Mouse (Mus musculus) liver, adult 2 months (tissue): ENCODE data around the gene Mrpl58. TPM values are rescaled to one million over a fixed set of nuclear protein-coding genes. Genes with fewer than 3 reads are reported as not detected.

Source experiments
- DNase-seq: peaks from one replicate; pipeline ENCODE4 v3.0.0-alpha.2; 2011; ENCODE audit warnings: low read depth, low spot score; ENCODE audit errors: extremely low read depth
- H3K27ac ChIP-seq: fragments of 200-500 bp; replicated peaks from 2 replicates; pipeline ENCODE4 v1.5.1; 2012; ENCODE audit warnings: low read depth, mild to moderate bottlenecking, control low read depth, inconsistent platforms, low read length; ENCODE audit not compliant: insufficient read depth
- H3K27me3 ChIP-seq: fragments of 200-500 bp; 2 replicates; pipeline ENCODE4 v1.6.1; 2012; ENCODE audit warnings: mild to moderate bottlenecking, moderate library complexity, low read length, inconsistent platforms; ENCODE audit not compliant: control insufficient read depth, insufficient read depth
- H3K36me3 ChIP-seq: fragments of 200-500 bp; 2 replicates; pipeline ENCODE4 v1.6.1; 2012; ENCODE audit warnings: low read length, inconsistent platforms; ENCODE audit not compliant: control insufficient read depth, insufficient read depth
- H3K4me1 ChIP-seq: fragments of 200-500 bp; 2 replicates; pipeline ENCODE4 v1.6.1; 2011; ENCODE audit warnings: low read length; ENCODE audit not compliant: control insufficient read depth, insufficient read depth
- H3K4me3 ChIP-seq: fragments of 200-500 bp; 2 replicates; pipeline ENCODE4 v1.5.1; 2011; ENCODE audit warnings: low read depth, mild to moderate bottlenecking, control low read depth, low read length, moderate library complexity; ENCODE audit not compliant: insufficient read depth
- H3K79me2 ChIP-seq: fragments of 200-500 bp; 2 replicates; pipeline ENCODE4 v1.6.1; 2012; ENCODE audit warnings: inconsistent platforms, mild to moderate bottlenecking, low read length, moderate library complexity; ENCODE audit not compliant: control insufficient read depth, insufficient read depth
- H3K9ac ChIP-seq: fragments of 200-500 bp; 2 replicates; pipeline ENCODE4 v1.6.1; 2012; ENCODE audit warnings: low read depth, mild to moderate bottlenecking, control low read depth, inconsistent platforms, low read length
- CTCF ChIP-seq: fragments of 200-500 bp; IDR thresholded peaks from 2 replicates; pipeline ENCODE4 v1.5.1; 2011; ENCODE audit warnings: low read depth, low read length, control low read depth
- POLR2A ChIP-seq: fragments of 200-500 bp; IDR thresholded peaks from 2 replicates; pipeline ENCODE4 v1.6.1; 2011; ENCODE audit warnings: low read length, control low read depth; ENCODE audit not compliant: insufficient read depth; ENCODE audit errors: extremely low read depth
- WGBS: fragments of 180-500 bp; shearing (Covaris S2); methylation state at CpG from one replicate; pipeline ENCODE4 v1.1.7; 2018; 5-methylcytosine and 5-hydroxymethylcytosine counted together
- polyA plus RNA-seq: library from polyadenylated mRNA; depleted of rRNA; stranded (reverse); fragments of >200 nt; gene quantifications from 2 replicates; pipeline ENCODE4 v1.2.3, GENCODE M21; 2012
- total RNA-seq: library from RNA; depleted of rRNA; stranded (reverse); fragments of >200 nt; gene quantifications from 2 replicates; pipeline ENCODE4 v1.2.3, GENCODE M21; 2014

The Mrpl58 gene
- total and polyA plus RNA-seq, 2 experiments, result 67.2 to 70.0 TPM

- no peak overlapping the region for H3K4me3 ChIP-seq
- H3K27me3 ChIP-seq, result no peaks in the 10 kb centered on the region
- H3K79me2 ChIP-seq, result no peaks in the 10 kb centered on the region
- TF ChIP-seq CTCF, result no peak
- no peak for TF ChIP-seq POLR2A
- H3K36me3 ChIP-seq, result peaks cover 12% of the 10 kb centered on the region; the same call in 1 of the 2 replicates
- H3K9ac ChIP-seq, result no peak overlapping the region
- peak overlapping the region; percentile 79 for H3K27ac ChIP-seq
- 21% methylated on average over 4 of the region's 4 CpGs for WGBS
- H3K4me1 ChIP-seq, result peaks cover 43% of the 10 kb centered on the region
- DNase-seq, result peak; percentile 99
Measured at GRCm38 (mm10) chr11:115432814-115433213, 29.3 kb downstream of the Mrpl58 start.

- Histone ChIP-seq H3K4me1 (peaks cover 42% of the 10 kb centered on the region), H3K9ac (peak overlapping the region; percentile 21; the same call in 1 of the 2 replicates), H3K27ac (peak overlapping the region; percentile 79), H3K79me2 (no peaks in the 10 kb centered on the region), H3K27me3 (no peaks in the 10 kb centered on the region), H3K36me3 (peaks cover 12% of the 10 kb centered on the region; the same call in 1 of the 2 replicates), H3K4me3 (no peak overlapping the region)
- 52% methylated on average over 6 of the region's 6 CpGs for WGBS
- peak; percentile 32 for DNase-seq
- TF ChIP-seq CTCF (no peak), POLR2A (no peak)
Measured at GRCm38 (mm10) chr11:115433342-115433741, 29.8 kb downstream of the Mrpl58 start.

GRCm38 (mm10) chr11:115435596-115436337 is 32.2 kb downstream of the Mrpl58 start:
- no peak for TF ChIP-seq POLR2A
- no peak for TF ChIP-seq CTCF
- Histone ChIP-seq H3K27ac (no peak overlapping the region), H3K27me3 (no peaks in the 10 kb centered on the region), H3K36me3 (no peaks in the 10 kb centered on the region; the same call in 1 of the 2 replicates), H3K4me3 (peak overlapping the region; percentile 18; the same call in 1 of the 2 replicates), H3K4me1 (peaks cover 42% of the 10 kb centered on the region), H3K9ac (peak overlapping the region; percentile 56), H3K79me2 (no peaks in the 10 kb centered on the region)
- 7% methylated on average over 31 of the region's 31 CpGs for WGBS
- DNase-seq, result peak; percentile 34

DNA sequence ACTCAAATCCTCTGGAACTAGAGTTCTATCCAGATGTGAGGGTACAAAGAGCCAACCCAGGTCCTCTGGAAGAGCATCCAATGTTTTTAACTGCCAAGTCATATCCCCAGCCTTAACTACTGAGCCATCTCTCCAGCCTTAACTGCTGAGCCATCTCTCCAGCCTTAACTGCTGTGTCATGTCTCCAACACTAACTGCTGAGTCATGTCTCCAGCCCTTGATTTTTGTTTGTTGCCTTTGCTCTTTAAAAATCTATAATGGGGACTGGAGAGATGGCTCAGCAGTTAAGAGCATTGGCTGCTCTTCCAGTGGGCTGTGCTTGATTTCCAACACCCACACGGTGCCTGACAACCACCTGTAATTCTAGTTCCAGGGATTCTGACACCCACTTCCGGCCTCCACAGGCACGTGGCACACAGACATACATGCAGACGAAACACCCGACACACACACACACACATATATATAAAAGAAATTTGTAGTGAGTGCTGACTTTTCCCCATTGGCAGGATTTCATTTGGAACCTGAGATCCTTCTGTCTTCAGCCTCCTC is 34.1 kb downstream of the Mrpl58 start:
- H3K27ac ChIP-seq, result no peak overlapping the region
- H3K4me3 ChIP-seq, result no peak overlapping the region
- H3K9ac ChIP-seq, result no peak overlapping the region
- DNase-seq, result peak; percentile 64
- 34% methylated on average over 5 of the region's 5 CpGs for WGBS
- TF ChIP-seq CTCF (no peak), POLR2A (no peak)
- H3K36me3 ChIP-seq, result no peaks in the 10 kb centered on the region
- no peaks in the 10 kb centered on the region for H3K27me3 ChIP-seq
- no peaks in the 10 kb centered on the region for H3K79me2 ChIP-seq
- peaks cover 36% of the 10 kb centered on the region for H3K4me1 ChIP-seq

DNA sequence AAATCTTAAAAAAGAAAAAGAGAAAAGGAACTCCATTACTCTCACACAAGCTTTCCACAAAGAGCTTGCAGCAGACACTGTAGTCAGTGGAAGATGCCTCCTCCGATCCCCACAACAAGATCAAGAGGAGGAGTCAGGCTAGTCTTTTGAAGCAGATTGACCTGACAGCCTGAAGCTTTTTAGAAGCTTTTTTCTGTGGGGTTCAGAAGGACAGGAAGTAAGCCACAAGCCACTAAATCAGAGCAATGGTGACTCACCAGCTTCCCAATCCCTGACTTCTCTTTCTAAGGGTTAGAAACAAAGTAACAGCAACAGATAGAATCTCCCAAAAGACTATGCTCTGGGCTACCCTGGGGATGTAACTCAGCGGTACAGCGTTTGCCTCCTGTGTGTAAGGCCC is 35.8 kb downstream of the Mrpl58 start:
- 86% methylated on average over 3 of the region's 3 CpGs for WGBS
- Histone ChIP-seq H3K27ac (no peak overlapping the region), H3K27me3 (no peaks in the 10 kb centered on the region), H3K4me3 (no peak overlapping the region), H3K79me2 (no peaks in the 10 kb centered on the region), H3K36me3 (no peaks in the 10 kb centered on the region), H3K9ac (no peak overlapping the region), H3K4me1 (peaks cover 28% of the 10 kb centered on the region)
- DNase-seq, result no peak
- TF ChIP-seq CTCF, result no peak
- TF ChIP-seq POLR2A, result no peak
